Mouse (Mus musculus) adrenal gland, adult 10 weeks (tissue): ENCODE results near the gene Lag3. TPM values are rescaled to one million over a fixed set of nuclear protein-coding genes. Genes with fewer than 3 reads are reported as not detected.

Source experiments
- polyA plus RNA-seq: library from polyadenylated mRNA; stranded (reverse); fragments of 350-450 nt; fragmentation: Illumina TruSeq; extraction: RNeasy Lipid Tissue Mini Kit (QIAGEN cat#74804); gene quantifications from one replicate; pipeline ENCODE4 v1.2.3, GENCODE M21; 2014; ENCODE audit warnings: low read depth, low replicate concordance

Lag3 gene
- 0.29 TPM for polyA plus RNA-seq

DNA sequence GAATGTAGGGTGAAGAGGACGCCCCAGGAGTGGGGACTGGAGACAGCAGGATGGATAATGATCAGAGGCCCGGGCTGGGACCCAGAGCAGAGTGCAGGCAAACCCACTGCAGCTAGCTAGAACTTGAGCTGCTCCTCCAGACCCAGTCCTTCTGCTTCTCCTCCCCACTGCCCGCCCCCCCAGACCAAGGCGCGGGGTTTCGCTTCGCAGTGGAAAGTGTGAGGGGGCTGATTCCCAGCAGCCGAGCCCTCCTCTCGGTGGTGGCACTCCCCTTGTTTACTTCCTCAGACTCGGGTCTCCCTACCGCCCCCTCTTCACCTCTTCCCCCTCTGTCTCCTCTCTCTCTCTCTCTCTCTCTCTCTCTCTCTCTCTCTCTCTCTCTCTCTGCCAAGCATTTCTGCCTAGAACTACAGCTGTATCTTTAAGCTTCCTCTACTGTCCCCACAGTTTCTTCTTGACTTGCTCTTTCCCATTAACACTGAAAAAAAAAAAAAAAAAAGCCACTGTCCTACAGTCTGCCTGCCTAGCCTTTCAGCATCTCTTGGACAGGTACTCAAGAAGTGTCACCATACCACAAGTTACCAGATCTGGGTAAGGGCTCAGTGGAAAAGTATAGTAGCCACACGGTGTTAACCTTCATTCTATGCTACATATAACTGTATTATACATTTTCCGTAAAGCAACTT lies at the start of gene Lag3:
Gene Lag3 (minus strand): TSS at position 173 of the 686 bp plus-strand sequence.

DNA sequence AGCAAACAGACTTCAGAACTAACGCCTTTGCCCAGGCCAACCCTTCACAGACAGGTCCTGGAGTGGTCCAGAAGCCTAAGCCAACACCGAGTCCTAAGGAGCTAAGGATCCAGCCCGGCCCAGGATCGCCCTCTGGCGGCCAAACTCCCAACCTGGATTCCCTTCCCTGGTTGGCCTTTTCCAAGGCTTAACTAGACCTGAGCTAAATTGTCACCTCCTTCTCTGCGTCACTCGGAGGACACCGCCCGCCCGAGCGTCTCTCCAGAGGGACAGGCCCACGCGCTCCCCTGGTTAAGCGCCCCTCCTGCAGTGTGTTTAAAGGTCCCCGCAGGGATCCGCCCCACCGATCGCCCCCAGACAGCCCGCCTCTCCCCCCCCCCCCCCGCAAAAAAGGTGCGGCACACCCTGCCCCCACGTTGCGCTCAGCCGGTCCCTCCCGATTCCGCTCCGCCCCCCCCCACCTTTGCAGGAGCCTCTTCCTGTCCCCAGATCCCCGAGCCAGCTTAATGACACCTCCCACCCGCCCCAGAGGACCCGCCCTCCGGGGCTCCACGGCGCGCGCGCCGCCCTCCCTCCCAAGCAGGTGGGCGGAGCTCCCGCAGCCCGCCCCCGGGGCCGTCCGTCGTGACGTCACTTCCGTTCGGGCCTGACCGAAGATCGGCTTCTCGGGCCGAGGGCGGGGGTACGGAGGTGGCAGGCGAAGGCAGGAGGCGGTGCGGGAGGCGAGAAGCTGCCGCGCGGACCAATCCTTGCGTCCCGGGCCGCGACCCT lies 19.4 kb upstream of the Lag3 start, which contains the start of gene Mlf2:
Gene Mlf2 (plus strand): TSS at position 633 of the 771 bp plus-strand sequence.

DNA sequence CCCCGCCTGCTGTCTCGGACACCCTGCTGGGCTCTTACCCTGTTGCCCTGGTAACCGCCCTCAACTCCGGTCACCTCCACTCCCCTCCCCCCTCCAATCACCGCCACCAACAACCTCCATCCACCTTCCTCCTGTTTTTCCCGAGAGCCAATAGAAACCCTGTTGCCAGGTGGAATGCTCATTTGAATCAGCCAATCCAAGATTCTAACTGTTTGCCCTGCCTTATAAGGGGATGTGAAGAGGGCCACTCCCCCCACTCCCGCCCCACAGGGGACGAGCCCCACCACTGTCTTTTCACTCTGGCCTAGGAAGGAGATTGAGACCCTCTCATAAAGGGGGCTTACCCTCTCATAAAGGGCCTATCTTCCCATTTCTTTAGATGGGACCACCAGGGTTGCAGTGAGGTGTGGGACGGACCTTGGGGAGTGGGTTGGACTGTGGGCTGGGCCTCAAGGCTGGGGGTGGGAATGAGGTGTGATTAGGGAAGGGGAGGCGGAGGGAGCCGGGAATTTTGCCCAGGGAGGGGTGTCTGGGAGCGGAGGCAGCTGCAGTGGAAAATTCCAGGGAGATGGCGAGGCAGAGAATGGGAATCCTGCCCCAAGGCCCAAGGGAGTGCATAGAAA lies 8.3 kb upstream of the Lag3 start, which contains the start of gene Ptms:
Gene Ptms (minus strand): TSS at position 409 of the 623 bp plus-strand sequence.

DNA sequence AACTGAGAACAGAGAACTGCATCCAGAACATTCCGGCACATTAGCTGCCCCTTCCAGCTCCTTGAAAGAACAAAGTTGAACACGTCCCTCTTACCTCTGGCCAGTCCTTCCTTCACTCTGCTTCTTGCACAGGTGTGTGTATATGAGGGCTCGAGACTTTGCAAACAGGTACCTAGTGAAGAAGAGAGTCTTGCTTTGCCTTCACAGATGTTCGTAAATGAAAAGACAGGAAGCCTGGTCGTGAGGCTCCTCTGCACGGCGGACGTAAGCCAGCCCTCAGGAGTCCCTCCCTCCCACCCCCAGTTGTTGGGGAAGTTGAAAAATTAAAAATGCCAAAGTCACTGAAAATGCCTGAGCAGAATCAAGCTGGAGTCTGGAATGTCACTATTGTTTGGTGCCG lies 23.5 kb downstream of the Lag3 start, which contains the start of gene Cd4:
Gene Cd4 (minus strand): TSS at position 236 of the 400 bp plus-strand sequence.

DNA sequence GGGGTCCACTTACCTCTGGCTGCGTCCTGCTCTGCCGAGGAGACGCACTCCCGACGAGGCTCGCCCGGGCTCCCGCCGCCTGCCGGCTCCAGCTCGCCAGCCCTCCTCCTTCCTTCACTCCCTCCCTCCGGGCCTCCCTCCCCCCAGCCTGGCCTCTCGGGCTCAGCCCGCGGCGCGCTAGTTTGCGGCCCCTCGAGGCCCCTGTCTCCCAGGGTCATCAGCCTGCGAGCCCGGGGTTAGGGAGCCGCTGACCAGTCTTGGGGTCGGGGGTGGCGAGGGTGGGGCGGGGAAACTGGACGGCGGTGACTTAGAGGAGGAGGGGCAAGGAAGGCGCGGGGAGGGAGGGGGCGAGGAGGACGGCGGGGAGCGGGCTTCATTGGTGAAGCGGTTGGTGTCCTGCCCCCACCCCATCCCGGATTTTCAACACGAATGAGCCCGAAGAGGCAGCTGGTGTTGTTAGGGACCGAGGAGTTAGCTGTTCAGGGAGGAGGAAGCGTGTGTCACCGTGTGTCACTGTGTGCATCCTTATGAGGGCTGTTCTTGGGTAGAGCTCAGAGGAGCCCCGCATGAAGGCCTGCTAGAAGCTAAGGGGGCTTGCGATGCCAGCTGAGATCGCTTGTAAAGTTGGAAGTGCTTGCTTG lies 47.7 kb downstream of the Lag3 start, which contains the start of gene Gpr162:
Gene Gpr162 (minus strand): TSS at position 326 of the 641 bp plus-strand sequence.

DNA sequence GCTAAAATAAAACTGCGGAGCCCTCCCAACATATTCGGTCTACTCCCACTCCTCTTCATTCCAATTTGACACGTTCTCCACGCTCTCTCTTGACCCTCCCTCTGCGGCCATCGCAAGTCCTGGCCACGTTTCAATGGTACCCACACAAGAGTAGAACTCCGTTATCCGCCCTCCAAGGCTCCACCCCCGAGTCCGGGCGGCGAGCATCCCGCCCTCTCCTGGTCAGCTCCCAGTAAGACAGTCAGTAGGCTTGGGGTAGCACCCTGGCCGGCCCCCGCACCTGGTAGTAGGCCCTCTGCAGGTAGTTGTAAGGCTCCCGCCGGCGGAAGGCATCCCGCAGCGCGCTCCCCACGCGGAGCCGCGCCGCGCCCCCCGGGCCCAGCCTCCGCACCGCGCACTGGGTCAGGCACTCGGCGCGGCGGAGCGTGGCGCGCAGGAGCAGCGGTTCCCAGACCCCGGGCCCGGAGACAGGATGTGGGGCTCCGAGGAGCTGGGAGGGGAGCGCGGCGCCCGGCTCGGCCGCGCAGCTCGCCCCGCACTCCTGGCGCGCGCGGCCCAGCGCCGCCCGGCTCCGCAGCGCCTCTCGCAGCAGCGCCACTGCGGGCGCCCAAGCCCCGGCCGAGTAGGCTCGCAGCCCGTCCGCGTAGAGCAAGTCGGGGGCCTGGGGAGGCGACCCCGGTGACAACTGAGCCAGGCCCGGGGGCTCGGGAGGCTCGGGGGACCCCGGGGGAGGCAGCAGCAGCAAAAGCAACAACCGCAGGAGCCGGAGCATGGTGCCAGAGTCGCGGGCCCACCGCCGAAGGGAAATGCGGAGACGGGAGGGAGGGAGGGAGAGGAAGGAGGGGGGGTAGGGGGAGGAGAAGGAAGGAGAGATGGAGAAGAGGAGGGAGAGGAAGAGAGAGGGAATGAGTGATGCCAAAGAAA lies 54.3 kb downstream of the Lag3 start, which contains the start of gene P3h3:
Gene P3h3 (minus strand): TSS at position 837 of the 924 bp plus-strand sequence.

Other genes with a start within 250 kb of the Lag3 start
- 56.7 TPM for gene Lpcat3, start 248.7 kb downstream of the Lag3 start, polyA plus RNA-seq
- gene Emg1, start 199.5 kb downstream of the Lag3 start, polyA plus RNA-seq, result 16.4 TPM
- gene Phb2, start 199.4 kb downstream of the Lag3 start, polyA plus RNA-seq, result 35.9 TPM
- 1.5 TPM for gene Ptpn6, start 173.0 kb downstream of the Lag3 start, polyA plus RNA-seq
- gene Grcc10, start 170.3 kb downstream of the Lag3 start, polyA plus RNA-seq, result 4.3 TPM
- gene Gm45234, start 155.7 kb downstream of the Lag3 start, polyA plus RNA-seq, result not detected
- gene Atn1, start 155.2 kb downstream of the Lag3 start, polyA plus RNA-seq, result 1.3 TPM
- 2.2 TPM for gene Eno2, start 142.0 kb downstream of the Lag3 start, polyA plus RNA-seq
- gene Lrrc23, start 132.0 kb downstream of the Lag3 start, polyA plus RNA-seq, result not detected
- not detected for gene Spsb2, start 103.0 kb downstream of the Lag3 start, polyA plus RNA-seq
- 34.6 TPM for gene Tpi1, start 97.4 kb downstream of the Lag3 start, polyA plus RNA-seq
- gene Usp5, start 82.2 kb downstream of the Lag3 start, polyA plus RNA-seq, result 34.7 TPM
- gene Cdca3, start 82.2 kb downstream of the Lag3 start, polyA plus RNA-seq, result 1.5 TPM
- gene Gnb3, start 71.4 kb downstream of the Lag3 start, polyA plus RNA-seq, result 0.35 TPM
- 0.93 TPM for gene P3h3, start 54.0 kb downstream of the Lag3 start, polyA plus RNA-seq
- gene Gpr162, start 47.7 kb downstream of the Lag3 start, polyA plus RNA-seq, result not detected
- gene Cd4, start 23.5 kb downstream of the Lag3 start, polyA plus RNA-seq, result 0.29 TPM
- 243 TPM for gene Ptms, start 8.4 kb upstream of the Lag3 start, polyA plus RNA-seq
- 12.2 TPM for gene Mlf2, start 19.7 kb upstream of the Lag3 start, polyA plus RNA-seq
- gene Cops7a, start 53.8 kb upstream of the Lag3 start, polyA plus RNA-seq, result 32.9 TPM
- gene Pianp, start 85.0 kb upstream of the Lag3 start, polyA plus RNA-seq, result not detected
- gene Zfp384, start 97.4 kb upstream of the Lag3 start, polyA plus RNA-seq, result 17.4 TPM
- 18.3 TPM for gene Ing4, start 128.1 kb upstream of the Lag3 start, polyA plus RNA-seq
- gene Acrbp, start 138.0 kb upstream of the Lag3 start, polyA plus RNA-seq, result not detected
- gene Lpar5, start 156.2 kb upstream of the Lag3 start, polyA plus RNA-seq, result not detected
- gene Chd4, start 184.3 kb upstream of the Lag3 start, polyA plus RNA-seq, result 75.2 TPM
- gene Nop2, start 220.2 kb upstream of the Lag3 start, polyA plus RNA-seq, result 2.2 TPM
- gene Iffo1, start 233.5 kb upstream of the Lag3 start, polyA plus RNA-seq, result 3.0 TPM